23 mouse cellular contexts compared by ENCODE assay signal in genomic region chr13:114684298-114684697, GRCm38 (mm10).
A peak's percentile ranks its signal among the peaks of the same experiment; 100 is the strongest.
DNase-seq lines count a peak whose midpoint lies in the region; ATAC-seq and TF ChIP-seq lines count a peak whose summit lies in the region.
"Had no signal": no experiment of that assay in that cellular context is flagged by ENCODE, and none has a peak within 500 bp of the region (broad histone marks: within the 10 kb centered on the region; RNA-seq: fewer than 3 reads in every experiment).

No protein-coding gene starts in this region.

- no peak for TF ChIP-seq POLR2A in MEL (IDR thresholded peaks at IDR 0.05; ENCODE audit: control insufficient read depth in 1 of 2, insufficient read depth in 1 of 2, low read depth in 1 of 2, low read length in 2 of 2, poor library complexity in 1 of 2)

- H3K79me2 ChIP-seq in MEL (ENCODE audit: control insufficient read depth, insufficient read depth, low read length, poor library complexity), result no peaks in the 10 kb centered on the region

- no peak overlapping the region for H3K27ac ChIP-seq in MEL (ENCODE audit: control insufficient read depth, low read depth, low read length)
- no peak overlapping the region for H3K27ac ChIP-seq in intestine, embryonic 16.5 days (ENCODE audit: low read length)
- no peak overlapping the region for H3K27ac ChIP-seq in intestine, postnatal 0 days (ENCODE audit: low read depth, low read length)
- H3K27ac ChIP-seq: embryonic facial prominence, embryonic 12.5 days; embryonic facial prominence, embryonic 15.5 days; heart, embryonic 13.5 days; hindbrain, embryonic 14.5 days; hindbrain, postnatal 0 days had no signal

- TF ChIP-seq CTCF in MEL (IDR thresholded peaks at IDR 0.05 in 2 of 3, conservative IDR thresholded peaks at IDR 0.05 in 1 of 3; ENCODE audit: control insufficient read depth in 1 of 3, insufficient read depth in 1 of 3, low read depth in 2 of 3, low read length in 3 of 3, poor library complexity in 1 of 3, severe bottlenecking in 1 of 3), result no peak
- TF ChIP-seq CTCF in intestine, postnatal 0 days (IDR thresholded peaks at IDR 0.05; ENCODE audit: low read depth), result no peak

- ATAC-seq in megakaryocyte-erythroid progenitor cell, adult 5-6 weeks (replicated peaks; ENCODE audit: low FRiP score, low TSS enrichment, poor library complexity, severe bottlenecking), result peak; percentile 61
- no peak for ATAC-seq in intestine, embryonic 16.5 days
- no peak for ATAC-seq in intestine, postnatal 0 days
- ATAC-seq: forebrain, embryonic 14.5 days; hindbrain, postnatal 0 days had no signal

- 52% methylated on average over 1 of the region's 1 CpGs for WGBS in intestine, embryonic 16.5 days
- 42% methylated on average over 1 of the region's 1 CpGs for WGBS in intestine, postnatal 0 days

- H3K9ac ChIP-seq in MEL (ENCODE audit: control insufficient read depth, low read depth, low read length, poor library complexity, severe bottlenecking), result no peak overlapping the region
- H3K9ac ChIP-seq in intestine, embryonic 16.5 days (ENCODE audit: low read depth, low read length), result no peak overlapping the region
- H3K9ac ChIP-seq in intestine, postnatal 0 days (ENCODE audit: low read depth, low read length), result no peak overlapping the region
- H3K9ac ChIP-seq: embryonic facial prominence, embryonic 12.5 days; embryonic facial prominence, embryonic 15.5 days; heart, embryonic 13.5 days; hindbrain, embryonic 14.5 days had no signal

- no peaks in the 10 kb centered on the region for H3K27me3 ChIP-seq in MEL (ENCODE audit: control insufficient read depth in 1 of 2, insufficient read depth in 2 of 2, low read length in 2 of 2)
- no peaks in the 10 kb centered on the region for H3K27me3 ChIP-seq in intestine, embryonic 16.5 days (replicated peaks; ENCODE audit: control insufficient read depth, insufficient read depth, low read length)
- H3K27me3 ChIP-seq in intestine, postnatal 0 days (replicated peaks; ENCODE audit: control insufficient read depth, insufficient read depth, low read length), result no peaks in the 10 kb centered on the region
- H3K27me3 ChIP-seq: embryonic facial prominence, embryonic 12.5 days; embryonic facial prominence, embryonic 15.5 days; heart, embryonic 13.5 days had no signal

- no peak overlapping the region for H3K4me2 ChIP-seq in intestine, embryonic 16.5 days (ENCODE audit: low read depth, low read length)
- H3K4me2 ChIP-seq in intestine, postnatal 0 days (replicated peaks; ENCODE audit: low read depth), result no peak overlapping the region
- H3K4me2 ChIP-seq: embryonic facial prominence, embryonic 12.5 days; embryonic facial prominence, embryonic 15.5 days; heart, embryonic 13.5 days; hindbrain, embryonic 14.5 days had no signal

- peak; percentile 23 for TF ChIP-seq RAD21 in MEL (IDR thresholded peaks at IDR 0.05; ENCODE audit: low read depth, low read length)

- H3K4me3 ChIP-seq in MEL (ENCODE audit: control insufficient read depth in 1 of 2, insufficient read depth in 1 of 2, low read depth in 2 of 2, low read length in 2 of 2), result no peak overlapping the region
- H3K4me3 ChIP-seq in intestine, embryonic 16.5 days (ENCODE audit: low read length), result no peak overlapping the region
- no peak overlapping the region for H3K4me3 ChIP-seq in intestine, postnatal 0 days (ENCODE audit: low read depth, low read length)
- H3K4me3 ChIP-seq: embryonic facial prominence, embryonic 12.5 days; embryonic facial prominence, embryonic 15.5 days; heart, embryonic 13.5 days had no signal

- peaks cover 0 to 7% of the 10 kb centered on the region in 2 experiments; a peak in 2 of 4 replicates for H3K36me3 ChIP-seq in MEL (ENCODE audit: control insufficient read depth in 1 of 2, insufficient read depth in 2 of 2, low read length in 2 of 2)
- H3K36me3 ChIP-seq in intestine, embryonic 16.5 days (ENCODE audit: control insufficient read depth, insufficient read depth, low read length), result no peaks in the 10 kb centered on the region
- no peaks in the 10 kb centered on the region for H3K36me3 ChIP-seq in intestine, postnatal 0 days (ENCODE audit: control insufficient read depth, insufficient read depth)
- H3K36me3 ChIP-seq: embryonic facial prominence, embryonic 12.5 days; embryonic facial prominence, embryonic 15.5 days; heart, embryonic 13.5 days had no signal

- peak; percentile 6 for DNase-seq in kidney, adult 9 months
- no peak for DNase-seq in kidney, adult 18-20 months
- DNase-seq in 416B (ENCODE audit: low read depth) (peak; percentile 8), MEL (ENCODE audit: low read depth, low spot score) (peak; percentile 40)
- DNase-seq in testis, postnatal 10 days (ENCODE audit: low spot score), result no peak
- DNase-seq: adrenal gland, adult 2 months; adrenal gland, postnatal 14 days; cerebellum, adult 11 months; cerebellum, adult 2 months; cerebellum, adult 9-11 months; cerebellum, postnatal 25 days; gastrocnemius, postnatal 25 days; heart, postnatal 14 days; heart, postnatal 4 days had no signal

- TF ChIP-seq EP300 in MEL (IDR thresholded peaks at IDR 0.05; ENCODE audit: low read depth in 1 of 2, low read length in 2 of 2), result peak; percentile 34 to 65; a peak in 3 of 4 replicates

- H3K4me1 ChIP-seq in MEL (ENCODE audit: control insufficient read depth in 1 of 2, insufficient read depth in 2 of 2, low read length in 2 of 2), result peaks cover 0 to 12% of the 10 kb centered on the region in 2 experiments; a peak in 3 of 4 replicates
- no peaks in the 10 kb centered on the region for H3K4me1 ChIP-seq in intestine, embryonic 16.5 days (ENCODE audit: control insufficient read depth, insufficient read depth, low read length)
- no peaks in the 10 kb centered on the region; the same call in 1 of the 2 replicates for H3K4me1 ChIP-seq in intestine, postnatal 0 days (replicated peaks; ENCODE audit: control insufficient read depth, insufficient read depth, low read length)
- H3K4me1 ChIP-seq: embryonic facial prominence, embryonic 12.5 days; embryonic facial prominence, embryonic 15.5 days had no signal

- no peaks in the 10 kb centered on the region for H3K9me3 ChIP-seq in MEL (replicated peaks; ENCODE audit: insufficient read depth, low read length)
- no peaks in the 10 kb centered on the region for H3K9me3 ChIP-seq in intestine, embryonic 16.5 days (ENCODE audit: control insufficient read depth, low read length)
- no peaks in the 10 kb centered on the region for H3K9me3 ChIP-seq in intestine, postnatal 0 days (ENCODE audit: control insufficient read depth)
- H3K9me3 ChIP-seq: embryonic facial prominence, embryonic 12.5 days; embryonic facial prominence, embryonic 15.5 days; heart, embryonic 13.5 days had no signal

TF ChIP-seq in MEL, 35 proteins besides CTCF, POLR2A, EP300 and RAD21:
- peak; percentile 58; the same call in 1 of the 2 replicates for TF ChIP-seq TBP (IDR thresholded peaks at IDR 0.05; ENCODE audit: low read depth, low read length)
- no peak for TF ChIP-seq MAZ (IDR thresholded peaks at IDR 0.05; ENCODE audit: low read depth, low read length)
- TF ChIP-seq SMC3 (IDR thresholded peaks at IDR 0.05; ENCODE audit: low read depth, low read length), result peak; percentile 29; the same call in 1 of the 2 replicates
- TF ChIP-seq ZC3H11A (IDR thresholded peaks at IDR 0.05; ENCODE audit: low read depth, low read length), result no peak
- TF ChIP-seq ETS1 (IDR thresholded peaks at IDR 0.05; ENCODE audit: low read depth, low read length), result 0 out of 2 replicates have a peak, but pooled peaks have one; percentile 21
- TF ChIP-seq GATA1 (IDR thresholded peaks at IDR 0.05; ENCODE audit: low read depth, low read length), result peak; percentile 72

Comparison
In these comparisons a context has a peak if more than half of its experiments do, and no peak if none do; other contexts are left out.
1. DNase-seq: peak in kidney, adult 9 months (single experiment), 416B (single experiment) and MEL (single experiment); none in kidney, adult 18-20 months (single experiment) and testis, postnatal 10 days (single experiment).